Mouse (Mus musculus) kidney, adult 18-20 months (tissue): ENCODE measurements around the gene Nub1.

ENCODE experiments used
- DNase-seq: peaks from one replicate; pipeline ENCODE4 v3.0.0; 2021

Gene Nub1

DNA sequence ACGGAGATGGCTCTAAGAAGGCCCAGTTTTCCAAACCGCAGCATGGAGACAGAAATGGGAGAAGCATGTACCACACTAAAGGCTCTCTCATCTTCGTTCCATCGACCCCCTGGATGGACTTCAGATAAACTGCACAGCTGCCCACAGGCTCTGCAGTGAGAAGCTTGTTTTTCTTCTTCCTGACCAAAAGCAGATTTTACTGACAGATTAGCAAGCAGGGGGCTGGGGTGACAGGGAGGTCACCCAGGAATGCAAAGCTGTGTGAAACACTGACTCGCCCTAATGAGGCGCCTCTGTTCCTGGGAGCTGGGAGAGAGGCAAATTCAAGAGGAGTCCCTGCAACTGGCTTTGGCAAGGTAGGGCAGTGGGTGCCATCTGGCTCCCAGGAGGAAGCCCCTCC is 62.2 kb downstream of the Nub1 start:
- DNase-seq: no peak

- no peak for DNase-seq
Observed at GRCm38 (mm10) chr5:24749731-24750130, 64.4 kb downstream of the Nub1 start.

DNA sequence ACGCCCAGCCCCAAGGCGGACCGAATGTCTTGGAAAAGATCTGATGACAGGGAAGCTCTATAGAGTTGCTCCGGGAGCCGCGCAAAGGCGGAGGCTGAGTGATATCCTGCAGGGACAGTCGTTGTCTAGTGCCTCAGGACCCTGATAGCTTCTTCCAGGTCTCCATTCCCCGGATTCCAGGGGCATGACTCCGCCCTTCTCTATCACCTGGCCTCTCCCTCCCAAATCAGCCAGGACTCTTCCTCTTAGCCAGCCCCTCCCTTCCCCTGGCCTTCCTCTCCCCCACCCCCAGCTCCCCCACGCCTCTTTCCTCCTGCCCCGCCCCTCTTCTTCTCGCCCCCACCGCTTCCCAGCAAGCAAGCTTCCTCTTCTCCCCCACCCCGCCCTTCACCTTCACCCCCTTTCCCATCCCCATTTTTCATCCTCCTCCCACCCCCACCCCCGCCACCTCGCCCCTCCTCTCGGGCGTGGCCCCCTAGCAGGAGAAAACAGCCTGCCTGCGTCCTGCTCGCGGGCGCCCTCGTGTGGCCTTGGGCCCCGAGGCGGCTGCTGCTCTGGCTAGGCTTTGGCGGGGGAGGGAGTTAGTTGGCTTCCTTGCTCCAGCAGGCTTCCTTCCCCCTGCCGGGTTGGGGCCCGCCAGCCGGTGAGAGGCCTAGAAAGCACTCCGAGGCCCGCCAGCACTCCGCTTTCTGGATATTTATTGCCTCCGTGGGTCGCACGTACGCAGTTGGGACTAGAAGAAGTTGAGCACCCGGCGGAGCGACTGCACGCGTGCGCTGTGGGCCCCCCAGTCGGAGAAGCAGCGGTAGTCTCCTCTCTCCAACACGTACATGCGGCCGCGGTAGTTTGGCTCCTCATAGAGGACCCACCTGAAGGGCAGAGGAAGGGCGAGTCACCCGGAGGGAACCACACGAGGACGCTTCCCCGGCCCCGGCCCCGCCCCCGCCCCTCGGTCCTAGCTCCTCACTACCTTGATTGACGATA is 65.3 kb downstream of the Nub1 start:
- DNase-seq: peak; percentile 87

DNA sequence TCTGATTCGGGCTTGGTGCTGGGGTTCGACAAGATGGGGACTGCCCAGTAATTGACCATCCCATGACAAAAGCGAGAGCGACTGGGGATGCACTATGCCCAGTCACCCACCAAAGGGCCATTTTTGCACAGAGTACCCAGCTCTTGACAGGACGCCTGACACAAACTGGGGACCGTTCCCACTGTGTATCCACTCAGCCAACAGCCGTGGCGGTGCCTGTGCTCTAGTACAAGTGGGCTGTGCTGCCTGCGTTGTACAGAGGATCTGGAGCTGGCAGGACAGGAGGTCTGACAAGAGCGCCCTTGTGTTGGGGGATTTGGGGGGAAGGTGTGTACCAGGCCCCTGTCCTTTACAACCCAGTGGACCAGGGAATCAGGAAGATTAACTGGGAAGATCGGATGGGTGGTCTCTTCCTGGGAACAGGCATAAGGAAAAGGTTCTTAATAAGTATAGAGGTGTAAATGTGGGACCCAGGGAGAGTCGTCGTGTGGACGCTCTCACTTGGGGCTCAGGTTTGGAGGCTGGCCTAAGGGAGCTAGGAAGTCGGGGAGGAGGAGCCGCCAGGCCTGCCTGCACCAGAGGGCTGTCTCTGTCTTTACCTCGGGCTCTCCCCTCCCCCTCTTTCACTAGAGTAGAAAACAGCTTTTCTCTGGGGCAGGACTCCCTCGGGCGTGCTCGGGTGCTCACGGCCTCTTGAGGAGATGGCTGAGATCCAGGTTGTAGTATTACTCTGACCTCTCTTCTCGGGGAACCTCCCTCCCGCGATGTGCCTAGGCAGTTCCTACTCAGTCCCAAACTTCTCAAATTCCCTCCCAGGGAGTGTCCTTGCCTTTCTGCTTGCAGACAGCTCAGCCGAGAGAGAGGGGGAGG is 66.2 kb downstream of the Nub1 start:
- peak; percentile 57 for DNase-seq

DNA sequence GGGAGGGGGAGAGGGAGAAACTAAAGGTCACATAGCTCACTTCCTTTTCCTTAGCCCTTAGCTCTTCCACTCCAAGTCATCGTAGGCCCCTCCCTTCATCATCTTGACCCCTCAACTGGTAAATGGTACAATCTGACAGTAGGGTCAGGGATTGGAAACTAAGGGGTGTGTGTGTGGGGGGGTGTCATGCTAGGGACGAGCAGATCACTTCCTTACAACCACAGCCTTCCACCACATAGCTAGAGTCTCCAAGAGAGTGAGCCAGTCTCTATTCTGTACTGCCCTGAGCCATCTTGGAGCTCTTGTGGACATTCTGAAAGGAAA is 66.8 kb downstream of the Nub1 start:
- DNase-seq: no peak

GRCm38 (mm10) chr5:24756931-24757330 is 71.6 kb downstream of the Nub1 start:
- DNase-seq: no peak

GRCm38 (mm10) chr5:24757816-24758215 is 72.5 kb downstream of the Nub1 start, which contains the start of gene Crygn:
Gene Crygn, minus strand, starts transcription at chr5:24758008.
- DNase-seq: no peak
